Mouse (Mus musculus) G1E (cell line): ENCODE data around the gene Cdh16. TPM values are rescaled to one million over a fixed set of nuclear protein-coding genes. Genes with fewer than 3 reads are reported as not detected.
A peak's percentile ranks its signal among the peaks of the same experiment; 100 is the strongest.

Experiments
- ATAC-seq: 2 replicates; pipeline ENCODE4 v1.8.0; 2016; ENCODE audit warnings: mild to moderate bottlenecking; ENCODE audit not compliant: insufficient number of reproducible peaks, poor library complexity, low FRiP score, severe bottlenecking; ENCODE audit errors: extremely low read depth
- DNase-seq: peaks from one replicate; pipeline ENCODE4 v3.0.0; 2012; ENCODE audit warnings: low spot score
- H3K27me3 ChIP-seq: 2 replicates; pipeline ENCODE4 v1.6.1; 2012; ENCODE audit warnings: mild to moderate bottlenecking, low read length, inconsistent platforms; ENCODE audit not compliant: insufficient read depth
- H3K36me3 ChIP-seq: replicated peaks from 2 replicates; pipeline ENCODE3; 2012; ENCODE audit warnings: mild to moderate bottlenecking, inconsistent platforms
- H3K4me1 ChIP-seq: 2 replicates; pipeline ENCODE4 v1.6.1; 2012; ENCODE audit warnings: low read depth, low read length, inconsistent platforms, mixed read lengths; ENCODE audit not compliant: insufficient read depth
- H3K4me3 ChIP-seq: 2 replicates; pipeline ENCODE4 v1.5.1; 2012; ENCODE audit warnings: low read depth, mild to moderate bottlenecking, inconsistent platforms, low read length, moderate library complexity, mixed read lengths
- H3K9me3 ChIP-seq: replicated peaks from 2 replicates; pipeline ENCODE4 v1.6.1; 2012; ENCODE audit warnings: inconsistent platforms
- CTCF ChIP-seq: IDR thresholded peaks from 2 replicates; pipeline ENCODE4 v1.5.1; 2012; ENCODE audit warnings: low read depth, low read length, inconsistent platforms, mixed read lengths
- GATA1 ChIP-seq: IDR thresholded peaks from 2 replicates; pipeline ENCODE4 v1.6.1; 2012; ENCODE audit warnings: borderline replicate concordance, low read length, inconsistent platforms, mixed read lengths
- GATA2 ChIP-seq: IDR thresholded peaks from 2 replicates; pipeline ENCODE4 v1.6.1; 2012; ENCODE audit warnings: low read depth, low read length, inconsistent platforms, borderline replicate concordance
- POLR2AphosphoS5 ChIP-seq: IDR thresholded peaks from 2 replicates; pipeline ENCODE4 v1.6.1; 2012; ENCODE audit warnings: low read depth, low read length, inconsistent platforms; ENCODE audit not compliant: insufficient replicate concordance
- TAL1 ChIP-seq: conservative IDR thresholded peaks from 2 replicates; pipeline ENCODE4 v1.6.1; 2012; ENCODE audit warnings: low read depth, low read length, inconsistent platforms, mixed read lengths
- polyA plus RNA-seq: library from polyadenylated mRNA; stranded (reverse); fragments of >175 nt; gene quantifications from 2 replicates; pipeline ENCODE4 v1.2.3, GENCODE M21; 2012
- total RNA-seq, 2 experiments: library from RNA; stranded (forward) in 1 of 2; stranded (reverse) in 1 of 2; fragments of 200-1000 nt in 1 of 2; fragments of >200 nt in 1 of 2; fragmentation: Nextera tagmentation in 1 of 2; gene quantifications; 2 replicates each; pipeline ENCODE4 v1.2.3; 2014 to 2017

Cdh16 gene
- total and polyA plus RNA-seq, 3 experiments, result 0.22 TPM; not detected in 2

DNA sequence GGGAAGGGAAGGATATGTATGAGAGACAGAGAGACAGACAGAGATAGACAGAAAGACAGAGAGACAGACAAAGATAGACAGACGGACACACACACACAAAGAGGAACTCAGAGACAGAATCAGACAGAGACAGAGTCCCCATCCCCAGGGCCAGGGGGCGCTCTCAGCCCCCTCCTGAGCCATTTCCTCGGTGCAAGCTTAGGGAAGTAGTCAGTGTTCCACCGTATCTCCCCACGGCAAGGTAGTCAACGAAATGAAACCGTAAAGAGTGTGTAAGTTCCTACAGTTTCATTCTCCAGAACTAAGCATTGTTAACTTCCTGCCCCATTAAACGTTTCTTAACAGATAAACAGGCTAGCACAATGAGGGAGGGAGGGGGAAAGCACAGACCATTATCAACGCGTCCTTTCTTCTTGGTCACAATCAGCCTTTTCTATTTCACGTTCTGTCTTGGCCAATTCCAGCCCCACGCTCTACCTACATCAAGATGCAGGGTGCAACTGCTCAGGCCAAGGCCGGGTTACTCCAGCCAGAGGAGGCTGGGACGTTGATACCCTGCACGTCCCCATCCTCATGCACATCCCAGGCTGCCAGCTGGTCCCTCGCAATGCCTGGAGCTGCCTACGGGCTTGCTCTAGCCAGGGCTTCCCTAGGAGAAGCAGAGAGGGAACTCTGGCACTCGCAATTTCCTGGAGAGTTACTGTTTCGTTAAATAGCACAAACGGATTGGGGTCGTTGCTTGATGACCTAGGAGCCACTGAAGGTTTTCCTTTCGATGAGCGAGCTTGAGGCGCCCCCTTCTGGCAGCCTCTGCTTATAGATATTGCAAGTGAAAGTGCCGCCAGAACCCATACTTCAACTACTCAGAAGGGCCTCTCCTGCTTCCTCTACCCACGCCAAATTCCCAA lies 53.5 kb downstream of the Cdh16 start:
- peak; percentile 67 for DNase-seq
- H3K9me3 ChIP-seq, result no peaks in the 10 kb centered on the region
- ATAC-seq, result peak; percentile 82
- peak; percentile 86 for TF ChIP-seq CTCF
- no peak for TF ChIP-seq POLR2AphosphoS5
- no peaks in the 10 kb centered on the region for H3K36me3 ChIP-seq
- peaks cover 10% of the 10 kb centered on the region for H3K4me1 ChIP-seq
- peaks cover 5% of the 10 kb centered on the region for H3K27me3 ChIP-seq
- peak overlapping the region; percentile 74 for H3K4me3 ChIP-seq

DNA sequence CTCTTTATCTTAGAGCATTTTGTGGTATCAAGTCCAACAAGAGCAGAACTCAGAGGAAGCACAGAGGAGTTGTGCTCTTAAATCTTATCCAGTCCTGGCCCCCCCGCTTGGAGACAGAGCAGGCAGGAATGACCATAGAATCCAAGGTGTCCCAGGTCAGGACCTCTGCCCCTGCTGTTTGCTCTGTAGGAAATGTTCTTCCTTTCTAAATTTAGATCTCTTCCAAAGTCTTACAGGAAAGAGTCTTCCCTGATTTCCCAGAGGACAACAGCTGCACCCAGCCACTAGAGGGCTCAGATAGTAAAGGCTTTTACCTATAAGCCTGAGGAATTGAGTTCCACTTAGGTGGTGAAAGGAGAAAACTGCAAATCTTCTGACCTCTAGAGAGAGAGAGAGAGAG lies 54.6 kb downstream of the Cdh16 start:
- no peak for DNase-seq
- no peak for ATAC-seq

DNA sequence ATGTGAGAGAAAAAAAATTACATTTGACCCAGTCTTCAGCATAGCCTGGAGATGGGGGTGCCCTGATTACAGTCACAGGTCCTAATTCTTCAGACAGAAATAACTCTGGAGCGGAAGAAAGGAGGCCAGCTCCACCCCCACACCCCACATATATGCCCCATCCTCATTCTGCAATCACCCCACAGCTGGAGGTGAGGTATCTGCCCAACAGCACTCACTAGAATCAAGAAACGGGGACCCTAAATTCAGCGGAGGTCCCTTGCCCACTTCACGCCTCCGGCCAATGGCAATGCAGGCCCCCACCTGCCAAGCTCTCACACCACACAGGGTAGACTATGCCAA lies 58.8 kb downstream of the Cdh16 start:
- no peak for TF ChIP-seq GATA1
- TF ChIP-seq POLR2AphosphoS5, result no peak
- no peak for TF ChIP-seq TAL1
- TF ChIP-seq GATA2, result no peak
- TF ChIP-seq CTCF, result no peak
- Histone ChIP-seq H3K4me1 (peaks cover 9% of the 10 kb centered on the region), H3K36me3 (no peaks in the 10 kb centered on the region), H3K27me3 (peaks cover 3% of the 10 kb centered on the region; the same call in 1 of the 2 replicates), H3K9me3 (no peaks in the 10 kb centered on the region), H3K4me3 (no peak overlapping the region)
- no peak for ATAC-seq
- no peak for DNase-seq

More for the DNA sequence above, 54.6 kb downstream of the Cdh16 start:
- no peak for TF ChIP-seq GATA2
- no peak for TF ChIP-seq GATA1
- TF ChIP-seq TAL1, result no peak
- TF ChIP-seq POLR2AphosphoS5, result no peak
- peaks cover 16% of the 10 kb centered on the region for H3K4me1 ChIP-seq
- H3K36me3 ChIP-seq, result no peaks in the 10 kb centered on the region
- H3K4me3 ChIP-seq, result no peak overlapping the region
- H3K9me3 ChIP-seq, result no peaks in the 10 kb centered on the region
- peaks cover 8% of the 10 kb centered on the region for H3K27me3 ChIP-seq

GRCm38 (mm10) chr8:104564633-104565456 lies 59.4 kb downstream of the Cdh16 start:
- TF ChIP-seq POLR2AphosphoS5 (no peak), CTCF (peak; percentile 55; the same call in 1 of the 2 replicates)
- H3K4me3 ChIP-seq, result no peak overlapping the region; the same call in 1 of the 2 replicates
- no peaks in the 10 kb centered on the region for H3K9me3 ChIP-seq
- H3K36me3 ChIP-seq, result no peaks in the 10 kb centered on the region
- DNase-seq, result peak; percentile 71
- H3K27me3 ChIP-seq, result peaks cover 3% of the 10 kb centered on the region; the same call in 1 of the 2 replicates
- H3K4me1 ChIP-seq, result peaks cover 7% of the 10 kb centered on the region; the same call in 1 of the 2 replicates
- peak; percentile 84 for ATAC-seq

- no peaks in the 10 kb centered on the region for H3K9me3 ChIP-seq
- ATAC-seq (no peak), DNase-seq (no peak)
- TF ChIP-seq POLR2AphosphoS5, result no peak
- TF ChIP-seq TAL1, result no peak
- TF ChIP-seq GATA1, result no peak
- no peak for TF ChIP-seq GATA2
- TF ChIP-seq CTCF, result no peak
- H3K4me1 ChIP-seq, result peaks cover 7% of the 10 kb centered on the region; the same call in 1 of the 2 replicates
- peaks cover 7% of the 10 kb centered on the region; the same call in 1 of the 2 replicates for H3K27me3 ChIP-seq
- H3K4me3 ChIP-seq, result no peak overlapping the region
- no peaks in the 10 kb centered on the region for H3K36me3 ChIP-seq
Observed at GRCm38 (mm10) chr8:104560731-104561130, 63.5 kb downstream of the Cdh16 start.

DNA sequence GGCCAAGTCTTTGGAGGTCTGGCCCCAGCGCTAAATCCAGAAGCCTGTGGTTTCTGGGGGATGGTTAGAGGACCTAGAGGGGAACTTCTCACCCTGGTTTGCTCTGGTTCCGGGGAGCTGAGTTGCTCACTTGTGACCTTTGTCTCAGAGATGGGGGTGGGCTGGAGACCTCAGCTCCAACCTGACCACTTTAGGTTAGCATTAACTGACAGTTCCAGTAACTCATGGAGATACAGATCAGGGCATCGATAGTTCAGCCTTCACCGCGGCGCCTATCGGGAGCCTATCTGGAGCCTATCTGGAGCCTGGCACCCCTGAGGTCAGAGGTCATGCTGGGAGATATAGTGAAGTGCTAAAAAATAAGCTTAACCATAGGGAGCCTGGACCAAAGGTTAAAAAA lies 67.0 kb downstream of the Cdh16 start:
- peaks cover 8% of the 10 kb centered on the region; the same call in 1 of the 2 replicates for H3K27me3 ChIP-seq
- ATAC-seq, result no peak
- H3K36me3 ChIP-seq, result no peaks in the 10 kb centered on the region
- H3K4me3 ChIP-seq, result no peak overlapping the region
- no peaks in the 10 kb centered on the region for H3K4me1 ChIP-seq
- no peak for DNase-seq
- no peak for TF ChIP-seq GATA1
- no peak for TF ChIP-seq TAL1
- no peak for TF ChIP-seq POLR2AphosphoS5
- no peak for TF ChIP-seq CTCF
- no peak for TF ChIP-seq GATA2
- no peaks in the 10 kb centered on the region for H3K9me3 ChIP-seq
